Mouse (Mus musculus) regulatory T cell (primary cell): ENCODE measurements around the gene Olfr1023.

Experiments
- in situ Hi-C: fragments of 300-600 bp; cut with MboI, MseI; formaldehyde crosslinking; loops from one replicate; pipeline ENCODE4 v1.15.1; 2025; ENCODE audit warnings: high pct_unique_total_duplicates

The Olfr1023 gene

GRCm38 (mm10) chr2:85885340-85885739 lies at the start of gene Olfr1023:
Olfr1023 (plus strand) TSS chr2:85885640.
- in situ Hi-C loops, result no loop called here

- in situ Hi-C loops, result no loop called here
Observed at GRCm38 (mm10) chr2:85845383-85845782, 40.1 kb upstream of the Olfr1023 start, which contains the start of gene Olfr1019. Olfr1019 (minus strand) TSS chr2:85845483.

GRCm38 (mm10) chr2:85846730-85847129 lies 38.7 kb upstream of the Olfr1023 start, which contains the start of gene Olfr1020:
Olfr1020 (plus strand) TSS chr2:85847030.
- in situ Hi-C loops, result no loop called here

- in situ Hi-C loops, result no loop called here
Observed at GRCm38 (mm10) chr2:85868294-85868693, 17.1 kb upstream of the Olfr1023 start, which contains the start of gene Olfr1022. Olfr1022 (plus strand) TSS chr2:85868594.

GRCm38 (mm10) chr2:85904952-85905351 lies 19.5 kb downstream of the Olfr1023 start, which contains the start of gene Olfr1024:
Olfr1024 (minus strand) TSS chr2:85905052.
- in situ Hi-C loops, result no loop called here

GRCm38 (mm10) chr2:85913197-85913596 lies 27.8 kb downstream of the Olfr1023 start:
- in situ Hi-C loops, result no loop called here

- in situ Hi-C loops, result no loop called here
Observed at GRCm38 (mm10) chr2:85914893-85915292, 29.5 kb downstream of the Olfr1023 start, which contains the start of gene Olfr1025-ps1. Olfr1025-ps1 (plus strand) TSS chr2:85915193.

- in situ Hi-C loops, result no loop called here
Observed at GRCm38 (mm10) chr2:85921258-85921657, 35.8 kb downstream of the Olfr1023 start, which contains the start of gene Olfr1026. Olfr1026 (plus strand) TSS chr2:85921558.
